Mouse (Mus musculus): ENCODE measurements around the gene Naa20.

DNA sequence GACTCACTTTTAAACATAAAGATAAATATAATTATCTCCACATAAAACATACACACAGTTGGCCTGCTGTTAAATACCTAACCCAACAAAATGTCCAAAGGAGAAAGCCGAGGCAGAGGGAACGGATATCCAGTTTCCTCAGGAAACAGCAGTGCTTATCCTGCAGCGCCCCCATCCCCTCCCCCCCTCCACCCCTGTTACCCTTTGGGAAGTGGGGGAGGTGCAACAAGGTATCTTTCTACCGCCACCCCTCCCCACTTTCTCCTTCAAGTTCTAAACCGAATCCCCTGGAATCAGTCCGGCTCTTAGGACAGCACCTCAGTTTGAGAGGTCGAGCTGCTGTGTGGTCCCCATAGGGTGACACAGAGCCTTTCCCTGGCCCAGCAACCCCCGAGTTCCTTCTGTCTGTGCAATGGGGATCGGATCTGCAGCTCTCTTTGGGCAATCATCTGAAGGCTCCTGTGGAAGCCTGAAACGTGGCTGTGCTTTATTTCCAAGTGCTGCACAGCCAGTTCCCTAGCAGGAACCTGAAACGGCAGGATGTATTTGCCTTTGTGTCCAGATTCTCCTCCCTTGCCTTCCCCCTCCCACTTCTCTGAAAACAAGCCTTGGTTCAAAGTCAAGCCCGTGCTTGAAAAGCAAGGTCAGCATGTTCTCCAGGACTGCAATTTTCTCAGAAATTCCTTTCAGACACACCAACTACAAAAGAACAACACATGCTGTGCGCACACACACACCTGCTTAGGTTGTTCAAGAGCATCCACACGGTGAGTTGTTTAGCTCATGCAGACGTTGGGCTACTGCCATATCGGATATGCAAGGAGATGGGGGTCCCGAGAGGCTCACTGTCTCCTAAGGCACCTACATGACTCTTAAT is 17.6 kb upstream of the Naa20 start:
- TF ChIP-seq EP300 (IDR thresholded peaks at IDR 0.05; ENCODE audit: low read depth) (no peak), CTCF (IDR thresholded peaks at IDR 0.05; ENCODE audit: low read depth) (no peak)
